Mouse (Mus musculus): ENCODE data around the gene Lrrn4. TPM values are rescaled to one million over a fixed set of nuclear protein-coding genes. Genes with fewer than 3 reads are reported as not detected.

Gene Lrrn4
- 1.1 and 2.4 TPM in 2 replicates for polyA plus RNA-seq (2016; fragmentation: Nextera tagmentation; extraction: Ambion mirVana)

DNA sequence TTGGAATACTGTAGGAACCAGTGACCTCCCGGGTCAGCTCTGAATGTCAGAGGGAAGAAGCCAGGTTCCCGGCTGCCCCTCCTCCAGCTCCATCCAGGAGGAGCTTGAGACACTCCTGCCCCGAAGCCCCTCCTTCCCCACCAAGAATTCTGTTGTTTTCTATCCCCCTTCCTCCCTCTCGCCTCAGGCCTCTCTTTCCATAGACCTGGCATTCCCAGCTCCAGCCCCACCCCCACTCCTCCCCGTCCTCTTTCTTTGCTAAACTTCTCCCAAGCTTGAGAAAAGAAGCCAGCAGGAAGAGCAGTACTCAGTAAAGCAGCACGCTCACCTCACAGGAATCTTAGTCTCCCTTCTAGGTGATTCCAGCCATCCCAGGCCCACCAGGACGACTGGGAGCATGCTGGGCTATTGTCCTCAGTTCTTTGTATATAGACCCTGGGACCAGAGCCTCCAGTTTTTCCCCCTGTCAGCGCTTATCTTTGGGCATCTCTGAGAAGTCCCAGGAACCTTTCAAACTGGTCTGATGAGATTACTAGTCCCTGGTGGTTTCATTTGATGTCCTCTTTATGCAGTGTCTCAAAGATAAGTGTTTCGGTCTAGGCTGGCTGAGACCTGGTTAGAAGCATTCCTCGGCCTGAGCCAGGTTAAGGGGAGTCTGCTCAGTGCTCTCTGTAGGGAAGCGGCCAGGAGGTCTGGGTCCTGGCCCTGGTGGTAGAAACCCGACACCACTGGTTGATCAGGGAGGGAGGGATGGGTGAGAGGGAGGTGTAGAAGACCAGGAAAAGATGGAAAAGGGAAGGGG is at the start of gene Lrrn4:
Lrrn4 (minus strand) TSS at position 48 of the 802 bp plus-strand sequence.
- DNase-seq (ENCODE audit: low spot score), result peak; percentile 40
- no peaks in the 10 kb centered on the region for H3K9me3 ChIP-seq (replicated peaks)

DNA sequence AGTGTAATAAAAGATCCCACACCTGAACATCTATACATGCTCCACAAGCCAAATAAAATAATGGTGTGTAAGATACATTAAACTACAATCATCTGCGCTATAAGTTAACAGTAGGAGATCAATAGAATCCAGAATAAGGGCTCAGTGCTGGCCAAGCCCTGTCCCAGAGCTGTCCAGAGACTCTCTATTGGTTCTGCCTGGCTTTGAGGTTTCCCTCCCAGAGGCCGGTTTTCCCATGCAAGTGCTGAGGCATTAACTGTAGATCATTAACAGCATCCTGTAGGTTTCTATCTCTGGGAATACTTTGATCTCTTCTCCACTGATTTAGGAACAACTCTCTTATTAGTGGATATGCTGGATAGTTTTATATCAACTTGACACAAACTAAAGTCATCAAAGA is 48.3 kb upstream of the Lrrn4 start:
- H3K4me3 ChIP-seq, result no peak overlapping the region

More for the DNA sequence above, at the start of gene Lrrn4:
- Histone ChIP-seq H3K4me3 (peak within 1 kb of the TSS; percentile 64), H3K27me3 (ENCODE audit: low read depth, poor library complexity, severe bottlenecking) (peaks cover 58% of the 10 kb centered on the region), H3K36me3 (no peaks in the 10 kb centered on the region), H3K4me1 (peaks cover 29% of the 10 kb centered on the region), H3K27ac (peak within 1 kb of the TSS; percentile 42; the same call in 1 of the 2 replicates)
- 4% methylated on average over 12 of the region's 12 CpGs for WGBS

DNA sequence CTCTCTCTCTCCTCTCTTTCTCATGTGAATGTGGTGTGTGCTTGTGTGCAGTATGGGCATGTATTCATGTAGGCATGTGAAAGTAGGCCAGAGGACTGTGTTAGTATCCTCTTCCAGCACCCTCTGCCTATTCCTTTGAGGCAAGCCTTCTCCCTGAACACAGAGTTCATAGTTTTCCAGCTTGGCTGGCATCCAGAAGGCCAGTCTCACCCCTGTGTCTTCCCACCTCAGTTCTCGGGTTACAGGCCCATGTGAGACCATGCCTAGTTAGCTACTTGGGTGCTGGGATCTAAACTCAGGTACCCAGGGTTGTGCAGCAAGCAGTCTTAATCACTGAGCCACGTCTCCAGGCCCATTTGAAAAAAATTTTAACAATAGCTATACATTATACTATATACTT is 47.2 kb upstream of the Lrrn4 start:
- Histone ChIP-seq H3K27ac (no peak overlapping the region), H3K4me1 (no peaks in the 10 kb centered on the region), H3K4me3 (no peak overlapping the region), H3K9me3 (replicated peaks) (no peaks in the 10 kb centered on the region), H3K36me3 (no peaks in the 10 kb centered on the region), H3K27me3 (ENCODE audit: low read depth, poor library complexity, severe bottlenecking) (no peaks in the 10 kb centered on the region)
- 54% methylated on average over 2 of the region's 2 CpGs for WGBS
- no peak for DNase-seq (ENCODE audit: low spot score)

More for the DNA sequence above, 48.3 kb upstream of the Lrrn4 start:
- no peaks in the 10 kb centered on the region for H3K36me3 ChIP-seq
- no peaks in the 10 kb centered on the region for H3K9me3 ChIP-seq (replicated peaks)
- no peak for DNase-seq (ENCODE audit: low spot score)
- no peaks in the 10 kb centered on the region for H3K4me1 ChIP-seq
- H3K27me3 ChIP-seq (ENCODE audit: low read depth, poor library complexity, severe bottlenecking), result no peaks in the 10 kb centered on the region
- H3K27ac ChIP-seq, result no peak overlapping the region
- 84% methylated on average over 2 of the region's 2 CpGs for WGBS

DNA sequence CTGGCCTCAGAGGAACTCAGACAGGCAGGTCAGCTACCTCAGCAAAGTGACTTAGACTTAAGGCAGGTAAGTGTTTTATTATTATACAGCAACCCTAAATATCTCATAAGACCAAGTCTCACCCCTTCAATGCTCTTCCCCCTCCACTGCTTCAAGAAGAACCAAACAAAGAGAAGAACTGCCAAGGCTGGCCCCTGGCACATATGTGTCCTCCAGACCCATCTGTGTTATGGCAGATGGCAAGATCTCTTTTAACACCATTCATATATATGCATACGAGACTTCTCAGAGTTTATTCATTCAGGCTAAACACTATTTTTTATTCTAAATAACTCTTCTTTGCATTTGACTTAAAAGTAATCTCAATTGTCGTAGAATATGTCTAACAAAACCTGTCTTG is 46.6 kb upstream of the Lrrn4 start:
- Histone ChIP-seq H3K4me3 (no peak overlapping the region), H3K9me3 (replicated peaks) (no peaks in the 10 kb centered on the region), H3K27ac (no peak overlapping the region), H3K27me3 (ENCODE audit: low read depth, poor library complexity, severe bottlenecking) (no peaks in the 10 kb centered on the region), H3K36me3 (no peaks in the 10 kb centered on the region), H3K4me1 (no peaks in the 10 kb centered on the region)
- no peak for DNase-seq (ENCODE audit: low spot score)
- WGBS, result 76% methylated on average over 2 of the region's 2 CpGs

DNA sequence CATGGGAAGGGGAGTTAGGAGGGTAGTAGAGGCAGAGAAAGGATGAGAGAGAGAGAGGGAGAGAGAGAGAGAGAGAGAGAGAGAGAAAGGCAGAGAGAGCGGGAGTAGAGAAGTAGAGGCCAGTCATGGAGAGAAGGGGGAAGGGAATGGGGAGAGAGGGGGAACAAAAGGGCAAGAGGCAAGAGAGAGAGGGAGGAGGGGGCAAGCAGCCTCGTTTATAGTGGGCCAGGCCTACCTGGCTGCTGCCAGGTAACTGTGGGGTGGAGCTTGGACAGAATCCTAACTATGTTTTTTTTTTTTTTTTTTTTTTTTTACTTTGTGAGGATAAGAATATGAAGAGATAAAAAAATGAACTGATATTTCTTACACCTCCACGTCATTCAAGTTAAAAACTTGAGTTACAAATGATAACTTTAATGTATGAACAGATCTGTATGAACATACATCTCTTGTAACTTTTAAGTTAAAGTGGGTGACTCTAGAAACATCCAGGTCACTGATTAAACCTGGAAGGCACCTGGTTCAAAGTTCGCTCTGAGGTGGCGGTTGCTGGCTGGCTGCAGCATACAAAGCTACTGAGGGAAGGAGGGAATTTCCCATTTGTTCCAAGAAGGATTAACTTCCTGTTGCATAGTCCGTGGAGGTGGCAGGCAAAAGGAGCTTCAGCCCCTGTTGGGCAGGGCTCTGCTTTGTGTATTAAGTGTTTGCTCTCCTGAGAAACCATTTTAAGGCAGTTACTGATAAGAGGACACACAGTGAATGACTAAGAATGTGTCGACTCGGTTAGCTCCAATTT is 42.8 kb upstream of the Lrrn4 start:
- Histone ChIP-seq H3K4me3 (no peak overlapping the region), H3K9me3 (replicated peaks) (no peaks in the 10 kb centered on the region), H3K27ac (no peak overlapping the region), H3K36me3 (no peaks in the 10 kb centered on the region), H3K27me3 (ENCODE audit: low read depth, poor library complexity, severe bottlenecking) (no peaks in the 10 kb centered on the region), H3K4me1 (no peaks in the 10 kb centered on the region)
- no peak for DNase-seq (ENCODE audit: low spot score)
- WGBS, result 60% methylated on average over 8 of the region's 8 CpGs

DNA sequence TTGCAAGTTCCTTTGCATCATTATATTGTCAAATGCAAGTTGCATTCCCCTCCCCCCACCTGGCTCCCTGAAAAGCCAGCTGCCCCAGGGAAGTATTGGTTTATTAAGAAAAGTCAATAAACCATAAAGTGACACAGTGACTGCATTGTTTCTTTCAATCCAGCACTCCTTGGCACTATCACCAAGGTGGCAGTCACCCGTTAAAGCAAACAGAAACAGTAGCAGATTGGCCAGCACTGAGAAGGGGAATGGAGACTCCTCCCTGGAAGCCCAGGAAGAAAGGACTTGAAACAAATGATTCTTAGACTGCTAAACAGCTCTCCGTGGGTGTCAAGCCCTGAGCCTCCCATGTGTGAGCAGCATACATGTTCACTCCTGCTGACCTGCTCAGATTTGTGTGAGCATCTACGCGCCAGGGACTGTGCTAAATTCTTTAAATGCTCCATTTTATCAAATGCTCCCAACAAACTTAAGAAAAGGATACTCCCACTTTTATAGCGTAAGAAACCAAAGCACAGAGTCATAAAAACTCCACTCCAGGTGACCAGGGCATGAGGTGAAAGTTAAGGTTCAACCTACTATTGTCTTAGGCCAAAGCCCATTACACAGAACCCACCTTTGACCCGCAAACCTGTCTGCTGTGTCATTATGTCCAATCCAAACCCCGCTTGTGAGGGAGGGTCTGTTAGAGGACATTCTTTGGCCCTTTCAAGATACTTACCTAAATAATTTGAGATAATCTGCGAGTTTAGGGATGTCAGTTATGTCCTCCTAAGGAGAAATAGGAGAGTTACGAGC is 41.6 kb upstream of the Lrrn4 start:
- H3K4me3 ChIP-seq, result no peak overlapping the region
- no peaks in the 10 kb centered on the region for H3K27me3 ChIP-seq (ENCODE audit: low read depth, poor library complexity, severe bottlenecking)
- DNase-seq (ENCODE audit: low spot score), result no peak
- no peaks in the 10 kb centered on the region for H3K36me3 ChIP-seq
- H3K27ac ChIP-seq, result no peak overlapping the region
- H3K9me3 ChIP-seq (replicated peaks), result no peaks in the 10 kb centered on the region
- WGBS, result 82% methylated on average over 9 of the region's 9 CpGs
- no peaks in the 10 kb centered on the region for H3K4me1 ChIP-seq

DNA sequence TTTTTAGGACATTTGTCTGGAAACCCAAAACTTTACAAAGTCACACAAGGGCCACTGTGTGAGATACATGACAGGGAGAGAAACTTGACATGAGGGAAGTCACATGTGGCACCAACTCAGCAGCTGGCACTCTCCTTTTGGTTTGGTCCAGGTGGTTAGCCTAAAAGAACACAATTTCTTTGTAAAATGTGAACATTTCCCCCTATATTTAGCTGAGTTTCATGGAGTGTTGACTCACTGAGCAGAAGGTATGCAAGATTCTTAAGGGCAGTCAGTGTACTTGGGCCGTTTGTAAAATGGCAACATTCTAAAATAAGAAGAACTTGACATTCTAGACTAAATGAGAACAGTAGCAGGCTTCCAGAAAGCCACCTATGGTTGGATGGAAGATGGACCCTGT is 34.1 kb upstream of the Lrrn4 start:
- DNase-seq (ENCODE audit: low spot score), result no peak
- no peak overlapping the region for H3K27ac ChIP-seq
- no peaks in the 10 kb centered on the region for H3K36me3 ChIP-seq
- 87% methylated on average over 1 of the region's 1 CpGs for WGBS
- no peaks in the 10 kb centered on the region for H3K4me1 ChIP-seq
- H3K9me3 ChIP-seq (replicated peaks), result no peaks in the 10 kb centered on the region
- no peaks in the 10 kb centered on the region for H3K27me3 ChIP-seq (ENCODE audit: low read depth, poor library complexity, severe bottlenecking)
- no peak overlapping the region for H3K4me3 ChIP-seq

DNA sequence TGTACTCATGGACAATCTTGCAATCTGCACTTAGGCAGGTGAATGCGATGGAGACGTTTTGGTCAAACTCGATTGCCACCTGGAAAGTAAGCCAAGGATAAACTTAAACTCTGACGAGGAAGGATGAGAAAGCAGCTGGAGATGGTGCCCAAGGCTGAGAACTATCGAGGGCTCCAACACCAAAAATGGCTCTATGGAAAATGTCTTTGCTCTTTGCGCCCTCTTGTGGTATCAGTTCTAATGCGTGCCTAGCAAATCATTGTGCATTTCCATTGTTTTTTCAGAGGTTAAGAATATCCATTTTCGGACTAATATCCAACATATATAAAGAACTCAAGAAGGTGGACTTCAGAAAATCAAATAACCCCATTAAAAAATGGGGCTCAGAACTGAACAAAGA is 26.1 kb upstream of the Lrrn4 start:
- DNase-seq (ENCODE audit: low spot score), result no peak
- H3K27me3 ChIP-seq (ENCODE audit: low read depth, poor library complexity, severe bottlenecking), result no peaks in the 10 kb centered on the region
- no peak overlapping the region for H3K27ac ChIP-seq
- 31% methylated on average over 8 of the region's 8 CpGs for WGBS
- H3K9me3 ChIP-seq (replicated peaks), result no peaks in the 10 kb centered on the region
- no peaks in the 10 kb centered on the region for H3K4me1 ChIP-seq
- H3K4me3 ChIP-seq, result no peak overlapping the region
- no peaks in the 10 kb centered on the region for H3K36me3 ChIP-seq

DNA sequence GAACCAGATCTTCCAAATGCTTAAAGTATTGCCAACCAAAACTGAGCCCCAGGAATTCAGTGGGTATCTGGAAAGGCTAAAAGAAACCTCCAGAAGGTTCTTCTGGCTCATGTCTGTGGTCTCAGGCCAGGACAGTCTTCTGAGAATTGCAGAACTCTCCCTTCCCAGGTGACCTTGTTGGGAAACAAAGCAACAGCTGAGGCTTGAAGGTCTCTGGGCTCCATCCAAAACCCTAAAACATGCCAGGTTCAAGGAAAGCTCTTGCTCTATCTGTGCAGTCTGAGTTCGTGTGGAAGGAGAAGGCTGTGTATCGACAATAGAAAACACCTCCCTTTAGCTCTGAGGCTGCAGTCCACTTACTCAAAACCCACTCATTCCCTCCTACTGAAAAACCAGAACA is 24.3 kb upstream of the Lrrn4 start:
- Histone ChIP-seq H3K36me3 (no peaks in the 10 kb centered on the region), H3K4me3 (no peak overlapping the region), H3K27ac (no peak overlapping the region), H3K4me1 (no peaks in the 10 kb centered on the region), H3K27me3 (ENCODE audit: low read depth, poor library complexity, severe bottlenecking) (no peaks in the 10 kb centered on the region), H3K9me3 (replicated peaks) (no peaks in the 10 kb centered on the region)
- no peak for DNase-seq (ENCODE audit: low spot score)
- WGBS, result 78% methylated on average over 2 of the region's 2 CpGs

DNA sequence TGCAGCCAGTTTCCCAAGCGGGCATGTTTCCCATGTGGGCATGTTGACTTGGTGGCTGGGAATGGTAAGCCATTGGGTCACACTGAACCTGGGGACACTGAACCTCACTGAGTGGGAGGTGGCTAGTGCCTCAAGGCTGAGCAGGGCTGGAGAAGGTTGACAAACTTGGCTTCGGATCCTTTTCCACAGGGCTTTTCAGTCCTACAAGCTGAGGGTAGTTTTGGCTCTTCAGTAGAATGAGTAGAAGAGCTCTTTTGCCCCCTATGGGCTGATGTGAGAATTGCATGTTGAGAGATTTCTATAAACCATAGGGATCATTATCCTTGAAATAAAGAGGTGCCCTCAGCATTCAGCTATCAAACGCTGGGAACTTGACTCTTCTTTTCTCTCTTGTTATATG is 22.8 kb upstream of the Lrrn4 start:
- Histone ChIP-seq H3K4me1 (no peaks in the 10 kb centered on the region), H3K27ac (no peak overlapping the region), H3K9me3 (replicated peaks) (no peaks in the 10 kb centered on the region), H3K36me3 (no peaks in the 10 kb centered on the region), H3K27me3 (ENCODE audit: low read depth, poor library complexity, severe bottlenecking) (no peaks in the 10 kb centered on the region), H3K4me3 (no peak overlapping the region)
- 37% methylated on average over 3 of the region's 3 CpGs for WGBS
- DNase-seq (ENCODE audit: low spot score), result peak; percentile 31

DNA sequence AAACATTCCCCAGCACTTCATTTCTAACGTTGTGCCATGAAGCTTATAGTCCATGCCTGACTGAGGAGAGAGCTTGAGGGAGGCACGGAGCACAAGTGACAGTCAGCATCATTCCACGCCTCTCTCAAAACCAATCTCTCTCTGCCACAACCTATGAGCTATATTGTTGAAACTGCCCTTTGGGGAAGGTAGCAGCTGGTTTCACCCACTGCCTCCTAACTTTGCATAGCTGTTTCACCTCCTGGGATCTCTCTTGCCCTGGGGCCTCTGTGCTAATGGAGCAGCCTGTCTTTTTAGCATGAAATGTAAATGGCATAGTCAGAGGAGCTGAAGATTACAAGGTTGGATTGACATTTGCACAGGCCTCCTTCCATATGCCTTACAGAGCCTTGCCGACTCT is 21.4 kb upstream of the Lrrn4 start:
- H3K4me3 ChIP-seq, result no peak overlapping the region
- H3K4me1 ChIP-seq, result no peaks in the 10 kb centered on the region
- 71% methylated on average over 4 of the region's 4 CpGs for WGBS
- H3K27me3 ChIP-seq (ENCODE audit: low read depth, poor library complexity, severe bottlenecking), result no peaks in the 10 kb centered on the region
- H3K36me3 ChIP-seq, result no peaks in the 10 kb centered on the region
- H3K27ac ChIP-seq, result no peak overlapping the region
- no peaks in the 10 kb centered on the region for H3K9me3 ChIP-seq (replicated peaks)
- DNase-seq (ENCODE audit: low spot score), result no peak

DNA sequence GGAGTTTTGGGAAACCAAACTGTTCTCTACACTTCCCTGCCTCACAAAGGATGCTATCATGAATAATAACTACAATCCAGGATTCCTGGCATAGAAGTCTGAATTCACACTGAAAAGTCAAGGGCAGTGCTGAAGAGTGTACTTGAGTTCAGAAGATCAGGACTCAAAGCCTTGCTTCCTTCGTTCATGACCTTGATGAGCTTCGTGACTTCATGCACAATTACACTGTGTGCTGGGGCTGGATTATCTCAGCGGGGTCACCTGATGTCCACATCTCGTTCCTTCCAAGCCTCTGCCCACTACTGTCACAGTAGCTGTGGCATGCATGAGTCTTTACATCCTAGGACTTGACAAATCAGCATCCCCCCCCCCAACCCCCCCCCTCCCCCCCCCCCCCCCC is 20.9 kb upstream of the Lrrn4 start:
- no peak for DNase-seq (ENCODE audit: low spot score)
- Histone ChIP-seq H3K27me3 (ENCODE audit: low read depth, poor library complexity, severe bottlenecking) (no peaks in the 10 kb centered on the region), H3K4me3 (no peak overlapping the region), H3K9me3 (replicated peaks) (no peaks in the 10 kb centered on the region), H3K36me3 (no peaks in the 10 kb centered on the region), H3K4me1 (no peaks in the 10 kb centered on the region), H3K27ac (no peak overlapping the region)
- 89% methylated on average over 4 of the region's 4 CpGs for WGBS

DNA sequence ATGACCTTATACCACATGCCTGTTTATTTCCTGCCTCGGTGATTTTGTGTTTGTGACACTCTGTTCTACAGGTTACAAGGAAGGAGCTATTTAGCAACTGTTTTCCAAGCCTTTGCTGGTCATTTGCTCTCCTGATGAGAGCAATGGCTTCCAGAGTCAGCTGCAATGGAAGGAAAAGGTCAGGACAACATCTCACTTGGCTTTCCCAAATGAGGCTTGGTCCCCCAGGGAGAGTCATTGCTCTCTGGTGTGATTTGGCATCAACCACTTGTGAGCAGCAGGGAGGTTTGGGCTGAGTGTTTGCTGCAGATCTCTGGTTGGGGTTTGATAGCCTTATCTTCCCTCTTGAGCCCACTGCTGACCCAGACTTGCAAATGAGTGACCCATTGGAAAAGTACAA is 19.9 kb upstream of the Lrrn4 start:
- no peaks in the 10 kb centered on the region for H3K27me3 ChIP-seq (ENCODE audit: low read depth, poor library complexity, severe bottlenecking)
- 91% methylated on average over 1 of the region's 1 CpGs for WGBS

More for the DNA sequence above, 19.9 kb upstream of the Lrrn4 start:
- no peak overlapping the region for H3K27ac ChIP-seq
- no peak overlapping the region for H3K4me3 ChIP-seq
- no peaks in the 10 kb centered on the region for H3K4me1 ChIP-seq
- no peak for DNase-seq (ENCODE audit: low spot score)
- H3K9me3 ChIP-seq (replicated peaks), result no peaks in the 10 kb centered on the region
- no peaks in the 10 kb centered on the region for H3K36me3 ChIP-seq

Data from limb, embryonic 10.5 days (tissue).